Mouse (Mus musculus) kidney, adult 11 months (tissue): ENCODE measurements at regions not wholly inside any gene's neighbourhood (a gene's known extent, or its start where the extent isn't known, plus 50 kb on each side); places are given as distances from the start of the nearest gene placed in this dataset.

Experiments used
- DNase-seq: peaks from one replicate; pipeline ENCODE4 v3.0.0; 2022

GRCm38 (mm10) chr6:141041358-141041757 is 207.7 kb upstream of the Pde3a start:
- peak; percentile 13 for DNase-seq

GRCm38 (mm10) chr6:141041781-141042625 is 207.1 kb upstream of the Pde3a start:
- DNase-seq: peak; percentile 19

GRCm38 (mm10) chr6:141048271-141048670 is 200.8 kb upstream of the Pde3a start:
- no peak for DNase-seq

- no peak for DNase-seq
Measured at GRCm38 (mm10) chr6:141050038-141050684, 198.9 kb upstream of the Pde3a start.

- DNase-seq: no peak
Measured at GRCm38 (mm10) chr6:141054026-141054425, 195.0 kb upstream of the Pde3a start.

GRCm38 (mm10) chr6:141059250-141059916 is 189.7 kb upstream of the Pde3a start:
- DNase-seq: no peak

GRCm38 (mm10) chr6:141065724-141066123 is 183.3 kb upstream of the Pde3a start:
- no peak for DNase-seq

- DNase-seq: no peak
Measured at GRCm38 (mm10) chr6:141068861-141069467, 180.1 kb upstream of the Pde3a start.

- no peak for DNase-seq
Measured at GRCm38 (mm10) chr6:141069896-141070295, 179.2 kb upstream of the Pde3a start.

- DNase-seq: no peak
Measured at GRCm38 (mm10) chr6:141071507-141071906, 177.6 kb upstream of the Pde3a start.

GRCm38 (mm10) chr6:141091076-141091780 is 157.8 kb upstream of the Pde3a start:
- DNase-seq: no peak

GRCm38 (mm10) chr6:141091781-141092140 is 157.3 kb upstream of the Pde3a start:
- DNase-seq: no peak

GRCm38 (mm10) chr6:141097338-141098122 is 151.5 kb upstream of the Pde3a start:
- DNase-seq: no peak

- DNase-seq: no peak
Measured at GRCm38 (mm10) chr6:141118287-141118686, 130.8 kb upstream of the Pde3a start.

- no peak for DNase-seq
Measured at GRCm38 (mm10) chr6:141126614-141127396, 122.3 kb upstream of the Pde3a start.

- no peak for DNase-seq
Measured at GRCm38 (mm10) chr6:141129596-141129995, 119.5 kb upstream of the Pde3a start.

GRCm38 (mm10) chr6:141134176-141134575 is 114.9 kb upstream of the Pde3a start:
- no peak for DNase-seq

- no peak for DNase-seq
Measured at GRCm38 (mm10) chr6:141136664-141137375, 112.2 kb upstream of the Pde3a start.

- DNase-seq: no peak
Measured at GRCm38 (mm10) chr6:141141016-141141415, 108.1 kb upstream of the Pde3a start.

- DNase-seq: no peak
Measured at GRCm38 (mm10) chr6:141148417-141149169, 100.5 kb upstream of the Pde3a start.
